21 mouse cellular contexts compared by ENCODE assay signal in genomic region chr9:101807249-101807648, GRCm38 (mm10). TPM values are rescaled to one million over a fixed set of nuclear protein-coding genes. Genes with fewer than 3 reads are reported as not detected.
DNase-seq lines count a peak whose midpoint lies in the region; ATAC-seq and TF ChIP-seq lines count a peak whose summit lies in the region.
"Had no signal": no experiment of that assay in that cellular context is flagged by ENCODE, and none has a peak within 500 bp of the region (broad histone marks: within the 10 kb centered on the region; RNA-seq: fewer than 3 reads in every experiment).

No protein-coding gene starts in this region.

- no peaks in the 10 kb centered on the region for H3K36me3 ChIP-seq in forebrain, embryonic 15.5 days
- no peaks in the 10 kb centered on the region for H3K36me3 ChIP-seq in forebrain, embryonic 11.5 days (ENCODE audit: control insufficient read depth, insufficient read depth, low read length)
- no peaks in the 10 kb centered on the region for H3K36me3 ChIP-seq in midbrain, embryonic 13.5 days
- H3K36me3 ChIP-seq in midbrain, embryonic 10.5 days: no peaks in the 10 kb centered on the region
- no peaks in the 10 kb centered on the region for H3K36me3 ChIP-seq in forebrain, postnatal 0 days (ENCODE audit: insufficient read depth)
- no peaks in the 10 kb centered on the region for H3K36me3 ChIP-seq in midbrain, embryonic 15.5 days (replicated peaks)
- H3K36me3 ChIP-seq: G1E; limb, embryonic 10.5 days; midbrain, embryonic 12.5 days had no signal

- H3K9ac ChIP-seq in forebrain, embryonic 15.5 days (replicated peaks): no peak overlapping the region
- H3K9ac ChIP-seq in forebrain, embryonic 11.5 days (ENCODE audit: low read length): no peak overlapping the region
- H3K9ac ChIP-seq in midbrain, embryonic 13.5 days (replicated peaks): no peak overlapping the region
- H3K9ac ChIP-seq in forebrain, postnatal 0 days: no peak overlapping the region
- H3K9ac ChIP-seq in midbrain, embryonic 15.5 days: no peak overlapping the region
- H3K9ac ChIP-seq: liver, embryonic 14.5 days; midbrain, embryonic 12.5 days had no signal

- no peak overlapping the region for H3K4me2 ChIP-seq in forebrain, embryonic 15.5 days (replicated peaks)
- no peak overlapping the region for H3K4me2 ChIP-seq in forebrain, embryonic 11.5 days (ENCODE audit: low read depth, low read length, severe bottlenecking)
- H3K4me2 ChIP-seq in midbrain, embryonic 13.5 days (replicated peaks): no peak overlapping the region; the same call in 1 of the 2 replicates
- no peak overlapping the region for H3K4me2 ChIP-seq in forebrain, postnatal 0 days (ENCODE audit: low read depth)
- H3K4me2 ChIP-seq in midbrain, embryonic 15.5 days: no peak overlapping the region
- H3K4me2 ChIP-seq: midbrain, embryonic 12.5 days had no signal

- H3K4me3 ChIP-seq in forebrain, embryonic 15.5 days: no peak overlapping the region
- H3K4me3 ChIP-seq in forebrain, embryonic 11.5 days (ENCODE audit: low read depth, low read length): no peak overlapping the region
- H3K4me3 ChIP-seq in midbrain, embryonic 13.5 days (replicated peaks): no peak overlapping the region
- no peak overlapping the region for H3K4me3 ChIP-seq in midbrain, embryonic 10.5 days
- H3K4me3 ChIP-seq in forebrain, postnatal 0 days (ENCODE audit: low read depth, low read length): no peak overlapping the region
- no peak overlapping the region for H3K4me3 ChIP-seq in midbrain, embryonic 15.5 days
- no peak overlapping the region for H3K4me3 ChIP-seq in cerebellum, adult 2 months (replicated peaks; ENCODE audit: insufficient read depth, low read depth, low read length)
- H3K4me3 ChIP-seq: limb, embryonic 10.5 days; midbrain, embryonic 12.5 days had no signal

- WGBS in forebrain, embryonic 15.5 days: 19% methylated on average over 4 of the region's 4 CpGs
- 45% methylated on average over 4 of the region's 4 CpGs for WGBS in forebrain, embryonic 11.5 days
- 16% methylated on average over 4 of the region's 4 CpGs for WGBS in midbrain, embryonic 13.5 days
- 47% methylated on average over 4 of the region's 4 CpGs for WGBS in midbrain, embryonic 10.5 days
- 16% methylated on average over 4 of the region's 4 CpGs for WGBS in forebrain, postnatal 0 days
- 11% methylated on average over 4 of the region's 4 CpGs for WGBS in midbrain, embryonic 15.5 days
- WGBS in cerebellum, adult 2 months: 69% methylated on average over 4 of the region's 4 CpGs

- no peaks in the 10 kb centered on the region; the same call in 1 of the 2 replicates for H3K4me1 ChIP-seq in forebrain, embryonic 15.5 days
- H3K4me1 ChIP-seq in forebrain, embryonic 11.5 days (replicated peaks; ENCODE audit: control insufficient read depth, insufficient read depth, low read length): no peaks in the 10 kb centered on the region
- H3K4me1 ChIP-seq in midbrain, embryonic 13.5 days (replicated peaks): peaks cover 14% of the 10 kb centered on the region
- peaks cover 7% of the 10 kb centered on the region for H3K4me1 ChIP-seq in midbrain, embryonic 10.5 days
- H3K4me1 ChIP-seq in forebrain, postnatal 0 days (ENCODE audit: insufficient read depth): peaks cover 9% of the 10 kb centered on the region
- peaks cover 13% of the 10 kb centered on the region for H3K4me1 ChIP-seq in midbrain, embryonic 15.5 days
- no peaks in the 10 kb centered on the region for H3K4me1 ChIP-seq in cerebellum, adult 2 months (ENCODE audit: control insufficient read depth, insufficient read depth, low read length)
- H3K4me1 ChIP-seq: limb, embryonic 10.5 days had no signal

- no peaks in the 10 kb centered on the region for H3K27me3 ChIP-seq in forebrain, embryonic 15.5 days
- no peaks in the 10 kb centered on the region for H3K27me3 ChIP-seq in forebrain, embryonic 11.5 days (ENCODE audit: control insufficient read depth, insufficient read depth, low read length)
- no peaks in the 10 kb centered on the region for H3K27me3 ChIP-seq in midbrain, embryonic 13.5 days
- H3K27me3 ChIP-seq in midbrain, embryonic 10.5 days (ENCODE audit: low read depth, poor library complexity, severe bottlenecking): no peaks in the 10 kb centered on the region
- H3K27me3 ChIP-seq in forebrain, postnatal 0 days (ENCODE audit: insufficient read depth, low read length): no peaks in the 10 kb centered on the region
- no peaks in the 10 kb centered on the region for H3K27me3 ChIP-seq in midbrain, embryonic 15.5 days (replicated peaks)
- H3K27me3 ChIP-seq in cerebellum, adult 2 months (ENCODE audit: control insufficient read depth, insufficient read depth, low read length): no peaks in the 10 kb centered on the region
- H3K27me3 ChIP-seq: midbrain, embryonic 12.5 days had no signal

- H3K9me3 ChIP-seq in forebrain, embryonic 15.5 days: no peaks in the 10 kb centered on the region
- H3K9me3 ChIP-seq in forebrain, embryonic 11.5 days (ENCODE audit: control insufficient read depth, low read length): no peaks in the 10 kb centered on the region
- no peaks in the 10 kb centered on the region for H3K9me3 ChIP-seq in midbrain, embryonic 13.5 days
- H3K9me3 ChIP-seq in midbrain, embryonic 10.5 days (replicated peaks): no peaks in the 10 kb centered on the region
- no peaks in the 10 kb centered on the region for H3K9me3 ChIP-seq in forebrain, postnatal 0 days (ENCODE audit: low read length)
- no peaks in the 10 kb centered on the region for H3K9me3 ChIP-seq in midbrain, embryonic 15.5 days
- H3K9me3 ChIP-seq: limb, embryonic 10.5 days; midbrain, embryonic 12.5 days had no signal

- peak overlapping the region; percentile 16; the same call in 1 of the 2 replicates for H3K27ac ChIP-seq in forebrain, embryonic 15.5 days (replicated peaks)
- H3K27ac ChIP-seq in forebrain, embryonic 11.5 days (ENCODE audit: low read depth, low read length): no peak overlapping the region
- peak overlapping the region; percentile 40 for H3K27ac ChIP-seq in midbrain, embryonic 13.5 days
- no peak overlapping the region for H3K27ac ChIP-seq in midbrain, embryonic 10.5 days (replicated peaks)
- H3K27ac ChIP-seq in forebrain, postnatal 0 days (ENCODE audit: low read depth, low read length): 0 out of 2 replicates have a peak overlapping the region, but pooled peaks have one; percentile 54
- H3K27ac ChIP-seq in midbrain, embryonic 15.5 days: peak overlapping the region; percentile 67
- no peak overlapping the region for H3K27ac ChIP-seq in cerebellum, adult 2 months (ENCODE audit: insufficient read depth, low read length)
- H3K27ac ChIP-seq: limb, embryonic 10.5 days; liver, embryonic 14.5 days; midbrain, embryonic 12.5 days; stomach, postnatal 0 days had no signal

- ATAC-seq in forebrain, embryonic 15.5 days (replicated peaks): 0 out of 2 replicates have a peak, but pooled peaks have one; percentile 78
- no peak for ATAC-seq in forebrain, embryonic 11.5 days (replicated peaks; ENCODE audit: low FRiP score)
- ATAC-seq in midbrain, embryonic 13.5 days: peak; percentile 74; the same call in 1 of the 2 replicates
- peak; percentile 96 for ATAC-seq in forebrain, postnatal 0 days
- peak; percentile 83 for ATAC-seq in midbrain, embryonic 15.5 days (replicated peaks)
- ATAC-seq in granulocyte monocyte progenitor cell, adult 5-6 weeks (replicated peaks; ENCODE audit: poor library complexity, severe bottlenecking): no peak

- no peak for TF ChIP-seq POLR2A in cerebellum, adult 2 months (IDR thresholded peaks at IDR 0.05; ENCODE audit: borderline replicate concordance, insufficient read depth, low read length)

- no peak for DNase-seq in forebrain, embryonic 11.5 days (ENCODE audit: low spot score)
- no peak for DNase-seq in midbrain, embryonic 10.5 days (ENCODE audit: low spot score)
- DNase-seq in forebrain, postnatal 0 days: peak; percentile 65
- no peak for DNase-seq in cerebellum, adult 2 months
- DNase-seq: cerebellum, postnatal 10 days; gastrocnemius, postnatal 10 days; lung, postnatal 14 days; thymus, postnatal 4 days had no signal

- no peak for TF ChIP-seq CTCF in forebrain, postnatal 0 days (IDR thresholded peaks at IDR 0.05; ENCODE audit: low read depth)
- no peak for TF ChIP-seq CTCF in cerebellum, adult 2 months (IDR thresholded peaks at IDR 0.05; ENCODE audit: borderline replicate concordance, insufficient read depth, low read depth, low read length)

RNA-seq across cellular contexts. Expression of gene 9630041A04Rik, which starts 54.4 kb away (rescaled TPM):
- 0.60 TPM in 1 of 2 replicates, not detected in the other for polyA plus RNA-seq in forebrain, embryonic 15.5 days (2015; fragmentation: Nextera tagmentation; extraction: Ambion mirVana)
- polyA plus RNA-seq in forebrain, embryonic 11.5 days (2014; fragmentation: Nextera tagmentation; extraction: Ambion mirVana): 0.29 TPM in 1 of 2 replicates, not detected in the other
- polyA plus RNA-seq in midbrain, embryonic 13.5 days (2015; fragmentation: Nextera tagmentation; extraction: Ambion mirVana): 0.94 and 1.1 TPM in 2 replicates
- 0.19 TPM in 1 of 2 replicates, not detected in the other for polyA plus RNA-seq in midbrain, embryonic 10.5 days (2016; fragmentation: Nextera tagmentation; extraction: Ambion mirVana)
- not detected in 2 replicates for total RNA-seq in forebrain, postnatal 0 days (2014; rRNA removed)
- polyA plus RNA-seq in forebrain, postnatal 0 days (2015; fragmentation: Nextera tagmentation; extraction: Ambion mirVana): 0.29 TPM in 1 of 2 replicates, not detected in the other
- 0.66 and 1.4 TPM in 2 replicates for polyA plus RNA-seq in midbrain, embryonic 15.5 days (2015; fragmentation: Nextera tagmentation; extraction: Ambion mirVana)
- not detected in 2 replicates for total RNA-seq in granulocyte monocyte progenitor cell, adult 5-6 weeks (2014; fragmentation: Nextera tagmentation)
- not detected in 2 replicates for total RNA-seq in granulocyte monocyte progenitor cell, adult 5-6 weeks (2017)
- not detected in 2 replicates for polyA plus RNA-seq in cerebellum, adult 2 months (2012; rRNA removed)
- total RNA-seq: G1E; gastrocnemius, postnatal 10 days had no signal
- polyA plus RNA-seq: C2C12; G1E; heart, embryonic 14.5 days; kidney, embryonic 16.5 days; limb, embryonic 10.5 days; liver, embryonic 14.5 days; small intestine, adult 2 months; stomach, postnatal 0 days had no signal

Comparison
In these comparisons a context has a peak if more than half of its experiments do, and no peak if none do; other contexts are left out.
1. ATAC-seq: peak in forebrain, embryonic 15.5 days (single experiment), midbrain, embryonic 13.5 days (single experiment), forebrain, postnatal 0 days (single experiment) and midbrain, embryonic 15.5 days (single experiment); none in forebrain, embryonic 11.5 days (single experiment) and granulocyte monocyte progenitor cell, adult 5-6 weeks (single experiment).
2. H3K27ac ChIP-seq: peak in forebrain, embryonic 15.5 days (single experiment), midbrain, embryonic 13.5 days (single experiment), forebrain, postnatal 0 days (single experiment) and midbrain, embryonic 15.5 days (single experiment); none in forebrain, embryonic 11.5 days (single experiment), midbrain, embryonic 10.5 days (single experiment) and cerebellum, adult 2 months (single experiment).